Mouse (Mus musculus) effector memory CD4-positive, alpha-beta T cell, adult 5 months (primary cell): ENCODE data around the gene Lrrc40. TPM values are rescaled to one million over a fixed set of nuclear protein-coding genes. Genes with fewer than 3 reads are reported as not detected.

Source experiments
- polyA plus RNA-seq: library from polyadenylated mRNA; unstranded; fragments of 100-300 nt; shearing (Covaris generic); gene quantifications from one replicate; pipeline ENCODE4 v1.2.1, GENCODE M21; 2017

Lrrc40 gene
- 21.0 TPM for polyA plus RNA-seq

GRCm38 (mm10) chr3:158036329-158036988, at the start of gene Lrrc40, which contains the start of gene Srsf11:
Gene Lrrc40 (plus strand): TSS chr3:158036662.
Gene Srsf11 (minus strand): TSS chr3:158036639.

Other genes with a start within 250 kb of the Lrrc40 start
- gene Cth, start 111.6 kb upstream of the Lrrc40 start, polyA plus RNA-seq: not detected
- gene Ankrd13c, start 89.4 kb upstream of the Lrrc40 start, polyA plus RNA-seq: 62.2 TPM
- 419 TPM for gene Srsf11, start within 50 bp of the Lrrc40 start, polyA plus RNA-seq